Mouse (Mus musculus) heart, adult 9 months (tissue): ENCODE results near the gene Sec22c.
A peak's percentile ranks its signal among the peaks of the same experiment; 100 is the strongest.

ENCODE experiments used
- DNase-seq, 2 experiments: peaks; one replicate each; pipeline ENCODE4 v3.0.0; 2022; ENCODE audit warnings: low spot score in 2 of 2

The Sec22c gene

GRCm38 (mm10) chr9:121694736-121695135 lies 10.6 kb downstream of the Sec22c start:
- DNase-seq = no peak

- no peak for DNase-seq
These were observed 14.6 kb downstream of the Sec22c start for GRCm38 (mm10) chr9:121690734-121691133.

- no peak for DNase-seq
These were observed 15.1 kb downstream of the Sec22c start for GRCm38 (mm10) chr9:121690200-121690651.

DNA sequence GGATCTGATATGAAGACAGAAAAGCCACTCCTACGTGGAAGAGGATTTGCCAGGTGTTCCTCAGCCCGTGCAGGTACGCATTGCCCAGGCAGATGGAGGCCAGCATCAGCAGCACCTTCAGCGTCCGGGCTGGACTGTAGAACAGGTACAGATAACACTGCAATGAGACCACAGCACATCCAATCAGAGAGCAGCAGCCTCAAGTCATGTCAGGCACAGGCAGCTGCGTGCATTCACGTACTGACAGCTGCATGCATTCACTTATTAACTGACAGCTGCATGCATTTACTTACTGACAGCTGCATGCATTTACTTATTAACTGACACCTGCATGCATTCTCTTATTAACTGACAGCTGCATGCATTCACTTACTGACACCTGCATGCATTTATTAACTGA lies 20.6 kb downstream of the Sec22c start:
- DNase-seq = no peak

DNA sequence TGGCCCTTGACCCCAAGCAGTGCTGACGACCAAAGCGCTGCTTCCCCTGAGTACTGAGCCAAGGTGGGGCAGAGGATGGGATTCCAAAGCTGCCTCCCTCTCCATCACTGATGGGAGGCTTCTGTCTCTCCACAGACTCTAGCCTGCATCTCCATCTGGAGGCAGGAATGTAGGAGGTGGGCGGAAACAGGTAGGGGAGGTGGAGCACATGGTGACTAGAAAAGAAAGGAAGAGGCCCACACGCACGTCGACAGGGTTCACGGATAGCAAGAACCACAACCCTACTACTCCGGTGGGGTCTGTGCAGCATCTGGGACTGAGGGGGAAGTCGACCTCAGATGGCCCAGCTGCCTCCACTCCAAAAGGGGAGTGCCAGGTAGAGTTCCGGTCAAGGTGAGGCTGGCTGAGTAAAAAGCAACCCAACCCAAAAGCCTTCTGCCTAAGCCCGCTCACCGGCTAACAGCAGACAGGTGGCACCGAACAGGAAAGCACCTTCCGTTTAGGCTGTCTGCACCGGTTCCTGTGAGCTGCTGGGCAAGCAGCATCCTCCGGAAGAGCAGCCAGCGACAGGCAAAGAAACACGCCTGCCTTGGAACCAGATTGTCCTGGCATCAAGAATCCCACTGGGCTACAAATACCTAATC lies 23.1 kb downstream of the Sec22c start:
- no peak for DNase-seq

- DNase-seq = no peak
These were observed 24.1 kb downstream of the Sec22c start for GRCm38 (mm10) chr9:121681191-121681590.

DNA sequence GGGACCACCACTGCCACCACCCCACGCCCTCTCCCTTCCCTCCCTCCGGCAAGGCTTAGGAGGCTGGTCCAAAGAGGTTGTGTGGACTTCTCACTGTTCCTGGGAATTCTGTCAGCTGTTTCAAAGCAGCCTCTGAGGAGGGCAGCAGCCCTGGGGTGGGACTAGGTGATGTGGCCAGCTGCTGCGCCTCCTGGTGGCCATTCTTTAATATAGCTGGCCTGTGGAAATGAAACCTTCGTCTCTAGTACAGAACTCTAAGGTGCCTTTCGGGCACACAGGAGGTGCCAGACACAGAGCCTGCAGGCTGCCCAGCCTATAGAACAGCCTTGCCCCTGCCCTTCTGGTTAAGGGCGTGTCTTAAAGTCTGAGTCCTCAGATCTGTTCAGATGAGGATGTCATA lies 25.7 kb downstream of the Sec22c start:
- DNase-seq = peak in 1 of 2 experiments; percentile 43

DNA sequence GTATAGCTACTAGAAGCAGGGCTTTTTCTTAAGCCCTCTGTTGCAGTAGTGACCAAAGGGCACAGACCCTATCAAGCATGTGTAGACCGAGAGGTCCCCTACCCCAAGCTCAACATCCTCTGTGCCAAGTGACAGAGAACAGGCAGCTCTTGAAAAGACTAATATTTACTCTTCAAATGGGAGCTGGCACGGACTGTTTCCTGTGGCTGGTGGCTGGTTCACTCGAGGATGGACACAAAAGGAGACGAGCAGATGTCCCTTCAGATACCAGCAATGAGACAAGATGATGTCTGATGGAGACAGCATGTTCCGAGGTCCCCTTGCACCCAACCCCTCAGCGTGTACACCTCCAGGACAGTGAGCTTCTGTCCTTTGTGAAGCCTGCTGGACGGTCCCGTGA lies 27.8 kb downstream of the Sec22c start:
- DNase-seq = no peak

GRCm38 (mm10) chr9:121677069-121677468 lies 28.2 kb downstream of the Sec22c start:
- DNase-seq = no peak

GRCm38 (mm10) chr9:121675556-121675955 lies 29.7 kb downstream of the Sec22c start:
- DNase-seq = no peak

- no peak for DNase-seq
These were observed 30.3 kb downstream of the Sec22c start for GRCm38 (mm10) chr9:121675011-121675410.

DNA sequence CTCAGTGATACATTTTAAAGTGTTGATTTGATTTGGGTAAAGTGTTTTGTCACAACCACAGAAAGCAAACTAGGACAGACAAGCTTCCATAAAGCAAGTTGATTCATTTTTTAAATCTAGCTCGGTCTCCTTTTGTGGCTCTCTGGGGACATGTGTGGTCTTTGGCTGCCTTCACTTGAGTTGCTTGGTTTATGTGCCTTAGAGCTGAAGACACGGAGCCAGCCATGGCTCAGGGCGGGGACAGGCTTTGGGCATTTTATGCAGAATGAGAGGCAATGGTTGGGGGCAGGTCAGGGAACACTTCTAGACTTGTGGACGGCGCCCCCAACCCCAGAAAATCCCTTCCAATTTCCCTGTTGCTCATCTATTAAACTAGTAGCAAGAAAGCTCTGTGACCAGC lies 31.6 kb downstream of the Sec22c start:
- DNase-seq = no peak

DNA sequence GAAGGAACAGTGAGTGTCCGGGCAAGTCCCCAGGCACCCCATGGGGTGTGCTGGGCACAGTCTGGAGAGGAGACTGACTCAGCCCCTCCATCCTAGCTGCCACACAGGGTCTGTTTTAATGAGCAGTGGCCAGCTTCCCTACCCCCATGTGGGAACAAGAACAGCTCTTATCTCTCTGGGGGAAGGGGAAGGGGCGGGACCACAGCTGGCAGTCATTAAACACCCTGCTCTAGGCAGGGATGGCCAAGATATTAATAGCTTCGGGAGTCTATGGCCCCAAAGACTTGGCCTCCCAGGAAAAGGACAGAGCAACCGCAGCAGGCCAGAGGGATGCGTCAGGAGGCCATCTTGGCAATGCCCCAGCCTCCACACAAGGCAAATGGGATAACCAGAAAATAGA lies 33.0 kb downstream of the Sec22c start:
- peak; percentile 68 to 73 for DNase-seq

- peak; percentile 47 to 55 for DNase-seq
These were observed 34.0 kb downstream of the Sec22c start for GRCm38 (mm10) chr9:121671300-121671699.

- peak; percentile 30 to 42 for DNase-seq
These were observed 35.9 kb downstream of the Sec22c start for GRCm38 (mm10) chr9:121669348-121669791.

DNA sequence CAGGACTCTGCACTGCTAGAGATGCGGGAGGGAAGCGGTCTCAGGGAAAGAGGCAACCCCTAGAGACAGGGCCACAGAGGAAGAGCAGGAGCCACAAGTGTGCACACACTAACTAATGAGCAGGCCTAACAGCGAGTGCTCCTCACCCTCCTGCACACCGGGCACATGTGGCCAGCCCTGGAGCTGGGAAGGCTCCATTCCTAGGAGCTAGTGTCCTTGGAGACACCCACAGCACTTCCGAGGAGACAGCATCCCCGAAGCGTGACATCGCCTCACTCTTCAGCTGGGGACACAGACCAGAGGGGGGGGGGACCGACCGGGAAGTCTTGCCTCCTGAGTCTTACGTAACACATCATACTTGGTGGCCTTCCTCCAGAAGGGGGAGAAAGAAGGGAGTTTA lies 37.5 kb downstream of the Sec22c start:
- no peak for DNase-seq

DNA sequence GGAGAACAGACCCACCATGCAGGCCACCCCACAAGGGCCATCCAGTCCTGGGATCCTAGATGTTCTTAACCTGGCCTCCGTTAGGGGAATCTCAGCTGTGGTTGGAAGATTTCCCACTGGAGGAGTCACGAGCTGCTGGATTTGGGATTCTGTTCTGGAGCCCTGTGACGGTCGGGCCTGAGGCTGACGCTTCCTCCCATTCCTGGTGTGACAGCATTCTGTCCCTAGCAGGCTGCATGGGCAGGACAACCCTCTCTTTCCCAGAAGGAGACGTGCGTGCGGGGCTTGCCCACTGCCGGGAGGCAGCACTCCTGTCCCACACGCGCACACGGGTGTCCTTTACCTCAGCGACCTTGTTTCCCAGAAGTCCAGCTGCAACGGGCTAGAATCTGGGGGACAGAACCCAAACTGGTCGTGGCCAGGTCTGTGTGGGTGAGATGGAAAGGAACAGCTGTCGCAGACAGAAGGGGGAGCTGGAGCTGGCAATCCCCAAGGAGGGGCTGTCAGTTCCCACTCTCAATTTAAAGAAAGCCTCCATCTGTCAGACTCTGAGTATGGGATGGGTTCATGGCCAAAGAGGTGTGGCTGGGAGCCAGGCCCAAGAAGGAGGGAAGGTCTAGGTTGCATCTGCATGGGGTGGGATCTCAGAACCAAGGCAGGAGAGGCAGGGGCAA lies 38.2 kb downstream of the Sec22c start:
- DNase-seq = no peak

- no peak for DNase-seq
These were observed 41.2 kb downstream of the Sec22c start for GRCm38 (mm10) chr9:121664104-121664503.

GRCm38 (mm10) chr9:121663467-121663866 lies 41.8 kb downstream of the Sec22c start:
- no peak for DNase-seq

GRCm38 (mm10) chr9:121659791-121660190 lies 45.5 kb downstream of the Sec22c start:
- DNase-seq = no peak

DNA sequence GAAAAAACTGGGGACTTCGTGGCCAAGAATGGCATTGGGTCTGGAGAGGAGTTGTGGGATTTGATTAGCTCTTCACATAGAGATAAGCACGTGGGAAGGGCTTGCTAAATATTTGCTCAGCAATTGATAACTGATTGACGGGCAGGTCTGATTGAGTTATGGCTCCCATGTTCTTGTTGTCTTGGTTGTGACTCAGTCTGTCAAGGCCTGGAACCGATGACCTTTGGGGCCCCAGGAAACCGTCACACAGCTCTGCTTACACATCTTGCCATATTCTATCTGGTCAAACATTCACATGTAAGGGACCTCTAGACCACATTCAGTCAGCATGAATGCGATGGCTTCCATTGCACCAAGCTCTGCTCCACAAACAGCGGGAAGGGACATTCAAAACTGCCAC lies 47.0 kb downstream of the Sec22c start:
- no peak for DNase-seq

- no peak for DNase-seq
These were observed 48.1 kb downstream of the Sec22c start for GRCm38 (mm10) chr9:121657143-121657542.

DNA sequence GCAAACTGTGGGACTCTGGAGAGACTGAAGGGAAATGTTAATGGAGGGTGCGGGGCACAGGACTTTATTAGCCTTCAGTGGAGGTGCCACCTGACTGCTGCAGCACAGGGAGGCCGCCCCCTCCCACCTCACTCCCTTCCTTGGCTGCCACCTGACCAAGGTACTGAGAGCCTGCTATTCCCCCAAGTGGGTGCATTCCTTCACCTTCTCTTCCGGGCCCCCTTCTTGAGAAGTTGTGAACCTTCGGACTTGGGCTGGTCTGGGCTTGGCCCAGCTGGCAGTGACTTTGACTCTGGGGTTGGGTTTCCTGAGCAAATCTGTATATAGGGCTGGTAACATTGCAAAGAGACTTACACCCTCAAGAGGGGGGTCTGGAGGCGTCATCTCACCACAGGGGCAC lies 49.0 kb downstream of the Sec22c start:
- DNase-seq = no peak
